Mouse (Mus musculus) embryonic facial prominence, embryonic 14.5 days (tissue): ENCODE data around the gene Snap91. TPM values are rescaled to one million over a fixed set of nuclear protein-coding genes. Genes with fewer than 3 reads are reported as not detected.

Source experiments
- ATAC-seq: fragments of 200-750 bp; cut with Nextera tagmentation; 2 replicates; pipeline ENCODE4 v1.8.0; 2017; ENCODE audit warnings: low read depth, moderate number of reproducible peaks, moderate TSS enrichment
- DNase-seq: peaks from one replicate; pipeline ENCODE4 v3.0.0-alpha.2; 2015; ENCODE audit warnings: low spot score
- H3K27ac ChIP-seq: fragments of 300-500 bp; sonication (generic); replicated peaks from 2 replicates; pipeline ENCODE4 v1.5.1; 2014; ENCODE audit warnings: low read depth, mild to moderate bottlenecking, low read length, moderate library complexity
- H3K27me3 ChIP-seq: fragments of 300-500 bp; sonication (generic); replicated peaks from 2 replicates; pipeline ENCODE4 v1.6.1; 2014; ENCODE audit warnings: low read length; ENCODE audit not compliant: control insufficient read depth, insufficient read depth
- H3K36me3 ChIP-seq: fragments of 300-500 bp; sonication (generic); 2 replicates; pipeline ENCODE4 v1.6.1; 2014; ENCODE audit warnings: low read length, mixed read lengths; ENCODE audit not compliant: control insufficient read depth, insufficient read depth
- H3K4me1 ChIP-seq: fragments of 300-500 bp; sonication (generic); 2 replicates; pipeline ENCODE4 v1.6.1; 2014; ENCODE audit warnings: antibody characterized with exemption, low read length; ENCODE audit not compliant: control insufficient read depth, insufficient read depth
- H3K4me2 ChIP-seq: fragments of 300-500 bp; sonication (generic); 2 replicates; pipeline ENCODE4 v1.6.1; 2014; ENCODE audit warnings: low read depth, mild to moderate bottlenecking, low read length, moderate library complexity, mixed read lengths
- H3K4me3 ChIP-seq: fragments of 300-500 bp; sonication (generic); 2 replicates; pipeline ENCODE4 v1.5.1; 2014; ENCODE audit warnings: low read depth, mild to moderate bottlenecking, low read length
- H3K9ac ChIP-seq: fragments of 300-500 bp; sonication (generic); 2 replicates; pipeline ENCODE4 v1.6.1; 2014; ENCODE audit warnings: low read depth, mild to moderate bottlenecking, low read length, moderate library complexity, mixed read lengths
- H3K9me3 ChIP-seq: fragments of 300-500 bp; sonication (generic); 2 replicates; pipeline ENCODE4 v1.6.1; 2016; ENCODE audit warnings: low read length; ENCODE audit not compliant: control insufficient read depth
- WGBS: fragments of 180-500 bp; shearing (Covaris S2); extraction: QIAGEN DNeasy Blood & Tissue Kit; methylation state at CpG from one replicate; pipeline ENCODE4 v1.1.7; 2014; 5-methylcytosine and 5-hydroxymethylcytosine counted together
- polyA plus RNA-seq: library from polyadenylated mRNA; unstranded; fragments of >200 nt; fragmentation: Nextera tagmentation; extraction: Ambion mirVana; gene quantifications from 2 replicates; pipeline ENCODE4 v1.2.1, GENCODE M21; 2014

Snap91 gene
- polyA plus RNA-seq, 1 experiment from 2014 or later: 9.5 TPM

GRCm38 (mm10) chr9:86745926-86746581 is 134.4 kb downstream of the Snap91 start:
- no peaks in the 10 kb centered on the region for H3K27me3 ChIP-seq
- 17% methylated on average over 13 of the region's 13 CpGs for WGBS
- H3K9ac ChIP-seq: peak overlapping the region; percentile 19; the same call in 1 of the 2 replicates
- DNase-seq: peak; percentile 92
- no peaks in the 10 kb centered on the region for H3K36me3 ChIP-seq
- peak; percentile 85 for ATAC-seq
- H3K9me3 ChIP-seq: no peaks in the 10 kb centered on the region
- peaks cover 9% of the 10 kb centered on the region for H3K4me1 ChIP-seq
- peak overlapping the region; percentile 41 for H3K4me2 ChIP-seq
- no peak overlapping the region for H3K27ac ChIP-seq
- peak overlapping the region; percentile 4; the same call in 1 of the 2 replicates for H3K4me3 ChIP-seq

GRCm38 (mm10) chr9:86744041-86744440 is 136.4 kb downstream of the Snap91 start:
- peak overlapping the region; percentile 60 for H3K4me2 ChIP-seq
- no peak overlapping the region for H3K27ac ChIP-seq
- no peak for DNase-seq
- no peaks in the 10 kb centered on the region for H3K27me3 ChIP-seq
- peaks cover 9% of the 10 kb centered on the region for H3K4me1 ChIP-seq
- WGBS: 14% methylated on average over 5 of the region's 5 CpGs
- peak overlapping the region; percentile 55 for H3K9ac ChIP-seq
- no peaks in the 10 kb centered on the region for H3K9me3 ChIP-seq
- no peaks in the 10 kb centered on the region for H3K36me3 ChIP-seq
- ATAC-seq: no peak
- peak overlapping the region; percentile 40 for H3K4me3 ChIP-seq

GRCm38 (mm10) chr9:86742959-86743911 is 137.2 kb downstream of the Snap91 start, which contains the start of gene Prss35:
Gene Prss35, plus strand, starts transcription at chr9:86743649.
- H3K4me1 ChIP-seq: peaks cover 9% of the 10 kb centered on the region
- H3K9me3 ChIP-seq: no peaks in the 10 kb centered on the region
- WGBS: 6% methylated on average over 19 of the region's 19 CpGs
- no peaks in the 10 kb centered on the region for H3K27me3 ChIP-seq
- peak; percentile 75 for ATAC-seq
- H3K36me3 ChIP-seq: no peaks in the 10 kb centered on the region
- H3K4me3 ChIP-seq: peak within 1 kb of the TSS; percentile 40
- H3K9ac ChIP-seq: peak within 1 kb of the TSS; percentile 55
- peak within 1 kb of the TSS; percentile 60 for H3K4me2 ChIP-seq
- peak; percentile 70 for DNase-seq
- H3K27ac ChIP-seq: no peak within 1 kb of the TSS

- DNase-seq: no peak
- no peak overlapping the region for H3K4me2 ChIP-seq
- H3K36me3 ChIP-seq: no peaks in the 10 kb centered on the region
- no peaks in the 10 kb centered on the region for H3K9me3 ChIP-seq
- no peak for ATAC-seq
- no peak overlapping the region for H3K4me3 ChIP-seq
- 26% methylated on average over 3 of the region's 3 CpGs for WGBS
- no peaks in the 10 kb centered on the region for H3K27me3 ChIP-seq
- H3K9ac ChIP-seq: no peak overlapping the region
- peaks cover 7% of the 10 kb centered on the region for H3K4me1 ChIP-seq
- H3K27ac ChIP-seq: no peak overlapping the region
Observed at GRCm38 (mm10) chr9:86739971-86740370, 140.5 kb downstream of the Snap91 start.

GRCm38 (mm10) chr9:86738801-86739200 is 141.7 kb downstream of the Snap91 start:
- no peak for DNase-seq
- Histone ChIP-seq H3K4me1 (peaks cover 7% of the 10 kb centered on the region), H3K27ac (no peak overlapping the region), H3K9ac (no peak overlapping the region), H3K27me3 (no peaks in the 10 kb centered on the region), H3K4me2 (no peak overlapping the region), H3K36me3 (no peaks in the 10 kb centered on the region), H3K9me3 (no peaks in the 10 kb centered on the region), H3K4me3 (no peak overlapping the region)
- 89% methylated on average over 8 of the region's 8 CpGs for WGBS
- ATAC-seq: no peak

GRCm38 (mm10) chr9:86738067-86738466 is 142.4 kb downstream of the Snap91 start:
- no peak overlapping the region for H3K9ac ChIP-seq
- no peak for ATAC-seq
- no peak overlapping the region for H3K27ac ChIP-seq
- no peak overlapping the region for H3K4me2 ChIP-seq
- no peaks in the 10 kb centered on the region for H3K27me3 ChIP-seq
- DNase-seq: no peak
- H3K36me3 ChIP-seq: no peaks in the 10 kb centered on the region
- H3K9me3 ChIP-seq: no peaks in the 10 kb centered on the region
- H3K4me3 ChIP-seq: no peak overlapping the region
- H3K4me1 ChIP-seq: peaks cover 5% of the 10 kb centered on the region
- WGBS: 87% methylated on average over 1 of the region's 1 CpGs

GRCm38 (mm10) chr9:86736991-86737390 is 143.5 kb downstream of the Snap91 start:
- DNase-seq (no peak), ATAC-seq (no peak)
- no peaks in the 10 kb centered on the region for H3K9me3 ChIP-seq
- 74% methylated on average over 4 of the region's 4 CpGs for WGBS
- no peak overlapping the region for H3K4me2 ChIP-seq
- no peak overlapping the region for H3K27ac ChIP-seq
- peaks cover 2% of the 10 kb centered on the region; the same call in 1 of the 2 replicates for H3K4me1 ChIP-seq
- no peak overlapping the region for H3K9ac ChIP-seq
- no peaks in the 10 kb centered on the region for H3K36me3 ChIP-seq
- H3K4me3 ChIP-seq: no peak overlapping the region
- no peaks in the 10 kb centered on the region for H3K27me3 ChIP-seq

GRCm38 (mm10) chr9:86734795-86735194 is 145.7 kb downstream of the Snap91 start:
- Histone ChIP-seq H3K9ac (no peak overlapping the region), H3K36me3 (no peaks in the 10 kb centered on the region), H3K27me3 (no peaks in the 10 kb centered on the region), H3K4me3 (no peak overlapping the region), H3K9me3 (no peaks in the 10 kb centered on the region), H3K4me2 (no peak overlapping the region), H3K4me1 (peaks cover 2% of the 10 kb centered on the region; the same call in 1 of the 2 replicates), H3K27ac (no peak overlapping the region)
- WGBS: 74% methylated on average over 9 of the region's 9 CpGs
- ATAC-seq: no peak
- no peak for DNase-seq
